Mouse (Mus musculus) fibroblast of lung, adult 2 months (primary cell): ENCODE measurements at regions not wholly inside any gene's neighbourhood (a gene's known extent, or its start where the extent isn't known, plus 50 kb on each side); places are given as distances from the start of the nearest gene placed in this dataset.

Source experiments
- DNase-seq: peaks from one replicate; pipeline ENCODE4 v3.0.0-alpha.2; 2011; ENCODE audit warnings: low read depth

GRCm38 (mm10) chr12:45929001-45929759 lies 854.7 kb upstream of the Stxbp6 start:
- DNase-seq, result no peak
